Mouse (Mus musculus) heart, postnatal 10 days (tissue): ENCODE data around the gene Oprd1. TPM values are rescaled to one million over a fixed set of nuclear protein-coding genes. Genes with fewer than 3 reads are reported as not detected.

Source experiments
- DNase-seq, 2 experiments: peaks; one replicate each; pipeline ENCODE4 v3.0.0; 2021
- intact Hi-C: fragments of 180-260 bp; cut with DNase I; formaldehyde crosslinking; loops from one replicate; pipeline ENCODE4 v1.15.1; 2025
- total RNA-seq, 2 experiments: library from RNA; stranded (reverse); gene quantifications; 2 replicates each; pipeline ENCODE4 v1.2.3; 2021

The Oprd1 gene
- total RNA-seq, 2 experiments from 2014 or later = 0.24 to 0.30 TPM

GRCm38 (mm10) chr4:132088921-132089320 lies 55.4 kb downstream of the Oprd1 start:
- intact Hi-C loops = loop anchor here (1.0 to 5.0 kb wide), 2 partner anchors 89 to 258 kb away; no protein-coding TSS in a partner anchor
- peak; percentile 60 to 82 for DNase-seq

- intact Hi-C loops = loop anchor here (5.0 kb wide), 1 partner anchor 262 kb away; no protein-coding TSS in a partner anchor
- DNase-seq = no peak
Observed at GRCm38 (mm10) chr4:132085114-132085513, 59.2 kb downstream of the Oprd1 start.

- intact Hi-C loops = no loop called here
- no peak for DNase-seq
Observed at GRCm38 (mm10) chr4:132080492-132080983, 63.7 kb downstream of the Oprd1 start.

GRCm38 (mm10) chr4:132079555-132080275 lies 64.6 kb downstream of the Oprd1 start:
- intact Hi-C loops = loop anchor here (1.0 to 5.0 kb wide), 3 partner anchors 102 to 219 kb away; no protein-coding TSS in a partner anchor
- peak; percentile 74 to 86 for DNase-seq

- peak; percentile 31 to 34 for DNase-seq
- intact Hi-C loops = loop anchor here (5.0 kb wide), 1 partner anchor 161 kb away; no protein-coding TSS in a partner anchor
Observed at GRCm38 (mm10) chr4:132078296-132078714, 66.0 kb downstream of the Oprd1 start.

- peak in 1 of 2 experiments; percentile 26 for DNase-seq
- intact Hi-C loops = loop anchor here (5.0 kb wide), 1 partner anchor 160 kb away; no protein-coding TSS in a partner anchor
Observed at GRCm38 (mm10) chr4:132077445-132077844, 66.8 kb downstream of the Oprd1 start.

- DNase-seq = peak; percentile 71 to 75
- intact Hi-C loops = loop anchor here (5.0 kb wide), 1 partner anchor 159 kb away; no protein-coding TSS in a partner anchor
Observed at GRCm38 (mm10) chr4:132076480-132077405, 67.5 kb downstream of the Oprd1 start.

GRCm38 (mm10) chr4:132075796-132076195 lies 68.5 kb downstream of the Oprd1 start:
- intact Hi-C loops = loop anchor here (2.0 to 5.0 kb wide), 2 partner anchors 37 to 158 kb away; no protein-coding TSS in a partner anchor

GRCm38 (mm10) chr4:132074933-132075769 lies 69.1 kb downstream of the Oprd1 start, which contains the start of gene Epb41:
Gene Epb41, minus strand, starts transcription at chr4:132075321.
- intact Hi-C loops = loop anchor here (2.0 to 5.0 kb wide), 2 partner anchors 36 to 158 kb away; no protein-coding TSS in a partner anchor
- peak; percentile 98 to 99 for DNase-seq

More at GRCm38 (mm10) chr4:132075796-132076195, 68.5 kb downstream of the Oprd1 start:
- no peak for DNase-seq

GRCm38 (mm10) chr4:132074077-132074932 lies 70.0 kb downstream of the Oprd1 start, which contains the start of gene Gm10300:
Gene Gm10300, plus strand, starts transcription at chr4:132074697.
- DNase-seq = peak; percentile 63 to 69
- intact Hi-C loops = loop anchor here (2.0 kb wide), 1 partner anchor 36 kb away; no protein-coding TSS in a partner anchor

- intact Hi-C loops = no loop called here
- peak; percentile 68 to 79 for DNase-seq
Observed at GRCm38 (mm10) chr4:132072946-132073345, 71.3 kb downstream of the Oprd1 start.

- intact Hi-C loops = no loop called here
Observed at GRCm38 (mm10) chr4:132072156-132072555, 72.1 kb downstream of the Oprd1 start.

GRCm38 (mm10) chr4:132071674-132072073 lies 72.6 kb downstream of the Oprd1 start:
- intact Hi-C loops = no loop called here
- DNase-seq = no peak

More at GRCm38 (mm10) chr4:132072156-132072555, 72.1 kb downstream of the Oprd1 start:
- no peak for DNase-seq

GRCm38 (mm10) chr4:132067938-132068235 lies 76.4 kb downstream of the Oprd1 start:
- DNase-seq = no peak
- intact Hi-C loops = no loop called here

GRCm38 (mm10) chr4:132067112-132067937 lies 77.0 kb downstream of the Oprd1 start:
- no peak for DNase-seq
- intact Hi-C loops = no loop called here

GRCm38 (mm10) chr4:132066101-132066773 lies 78.0 kb downstream of the Oprd1 start:
- intact Hi-C loops = no loop called here
- DNase-seq = peak; percentile 66 to 69

- no peak for DNase-seq
- intact Hi-C loops = no loop called here
Observed at GRCm38 (mm10) chr4:132065578-132065977, 78.7 kb downstream of the Oprd1 start.
